Mouse (Mus musculus) megakaryocyte, embryonic 14.5 days (primary cell): ENCODE measurements around the gene Ttc7b. TPM values are rescaled to one million over a fixed set of nuclear protein-coding genes. Genes with fewer than 3 reads are reported as not detected.

Experiments used
- H3K27me3 ChIP-seq: replicated peaks from 2 replicates; pipeline ENCODE3; 2012; ENCODE audit warnings: inconsistent platforms
- H3K36me3 ChIP-seq: replicated peaks from 2 replicates; pipeline ENCODE3; 2012; ENCODE audit warnings: low read length, inconsistent platforms, mixed read lengths
- H3K4me1 ChIP-seq: 2 replicates; pipeline ENCODE4 v1.6.1; 2012; ENCODE audit warnings: inconsistent platforms
- H3K4me3 ChIP-seq: replicated peaks from 2 replicates; pipeline ENCODE3; 2012; ENCODE audit warnings: moderate library complexity, mild to moderate bottlenecking, inconsistent platforms
- H3K9me3 ChIP-seq: 2 replicates; pipeline ENCODE4 v1.6.1; 2012; ENCODE audit warnings: inconsistent platforms
- FLI1 ChIP-seq: IDR thresholded peaks from 2 replicates; pipeline ENCODE4 v1.6.1; 2012; ENCODE audit warnings: low read length, inconsistent platforms, mixed read lengths
- GATA1 ChIP-seq: IDR thresholded peaks from 3 replicates; pipeline ENCODE4 v1.6.1; 2012; ENCODE audit warnings: mixed read lengths, low read length, inconsistent platforms, borderline replicate concordance
- polyA plus RNA-seq: library from polyadenylated mRNA; stranded (reverse); fragments of >175 nt; gene quantifications from 2 replicates; pipeline ENCODE4 v1.2.3, GENCODE M21; 2012; ENCODE audit warnings: low replicate concordance; ENCODE audit not compliant: insufficient read depth

Gene Ttc7b
- polyA plus RNA-seq, 1 experiment: 170 TPM

- peaks cover 40% of the 10 kb centered on the region for H3K4me1 ChIP-seq
- H3K9me3 ChIP-seq: peaks cover 16% of the 10 kb centered on the region
- H3K4me3 ChIP-seq: no peak overlapping the region
- TF ChIP-seq GATA1: no peak
- TF ChIP-seq FLI1: no peak
- peaks cover 88% of the 10 kb centered on the region for H3K36me3 ChIP-seq
- H3K27me3 ChIP-seq: no peaks in the 10 kb centered on the region
Measured at GRCm38 (mm10) chr12:100493211-100493610, 27.4 kb downstream of the Ttc7b start.

DNA sequence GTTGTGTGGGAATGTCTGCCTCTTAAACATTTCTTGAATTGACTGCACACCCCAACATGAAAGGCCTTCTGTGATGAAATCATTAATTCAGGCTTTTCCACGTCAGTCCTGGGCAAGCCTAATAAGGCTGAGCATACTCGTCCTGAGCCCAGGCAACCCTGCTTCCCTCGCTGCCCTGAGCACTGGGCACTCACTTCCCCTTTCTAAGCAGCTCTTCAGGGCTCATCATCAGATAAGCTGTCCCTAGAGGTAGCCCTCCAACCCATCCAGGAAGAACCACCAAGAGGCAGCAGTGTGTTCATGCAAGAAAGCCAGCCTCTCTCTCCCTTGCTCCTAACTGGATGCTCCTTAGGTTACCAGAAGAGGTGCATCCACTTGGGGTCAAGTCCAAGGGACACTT lies 27.9 kb downstream of the Ttc7b start:
- H3K9me3 ChIP-seq: peaks cover 14% of the 10 kb centered on the region
- H3K4me1 ChIP-seq: peaks cover 41% of the 10 kb centered on the region
- H3K4me3 ChIP-seq: no peak overlapping the region
- no peaks in the 10 kb centered on the region for H3K27me3 ChIP-seq
- no peak for TF ChIP-seq FLI1
- TF ChIP-seq GATA1: no peak
- H3K36me3 ChIP-seq: peaks cover 88% of the 10 kb centered on the region

DNA sequence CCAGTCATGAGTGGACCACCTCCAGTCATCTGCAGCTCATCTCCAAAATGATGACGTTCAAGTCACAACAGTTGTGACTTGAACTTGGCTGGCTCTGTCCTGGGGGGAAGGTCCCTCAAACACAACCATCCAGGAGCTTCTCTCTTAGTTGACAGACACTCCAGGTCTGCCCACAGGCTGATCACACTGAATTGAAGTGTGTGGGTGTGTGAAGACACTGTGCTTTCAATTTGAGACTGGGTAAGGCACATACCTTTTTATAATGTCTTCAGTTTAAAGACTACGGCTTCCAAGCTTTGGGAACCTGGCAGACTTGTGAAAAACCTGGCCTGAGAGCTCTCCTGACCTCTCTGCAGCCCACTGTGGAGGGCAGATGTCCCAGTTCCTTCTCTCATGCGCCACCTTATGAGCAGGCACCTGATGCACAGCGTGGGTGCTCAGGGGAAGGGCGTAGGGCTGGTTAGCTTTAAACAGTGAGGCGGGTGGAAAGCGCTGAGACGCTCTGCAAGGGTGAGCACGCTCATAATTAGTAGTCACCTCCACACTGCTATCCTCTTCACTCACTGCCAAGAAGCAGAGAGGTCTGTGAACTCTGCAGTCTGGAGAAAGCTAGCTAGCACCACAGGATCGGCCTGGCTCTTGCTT lies 28.5 kb downstream of the Ttc7b start:
- Histone ChIP-seq H3K4me3 (no peak overlapping the region), H3K4me1 (peaks cover 46% of the 10 kb centered on the region), H3K27me3 (no peaks in the 10 kb centered on the region), H3K36me3 (peaks cover 88% of the 10 kb centered on the region), H3K9me3 (peaks cover 11% of the 10 kb centered on the region)
- TF ChIP-seq FLI1 (no peak), GATA1 (no peak)

DNA sequence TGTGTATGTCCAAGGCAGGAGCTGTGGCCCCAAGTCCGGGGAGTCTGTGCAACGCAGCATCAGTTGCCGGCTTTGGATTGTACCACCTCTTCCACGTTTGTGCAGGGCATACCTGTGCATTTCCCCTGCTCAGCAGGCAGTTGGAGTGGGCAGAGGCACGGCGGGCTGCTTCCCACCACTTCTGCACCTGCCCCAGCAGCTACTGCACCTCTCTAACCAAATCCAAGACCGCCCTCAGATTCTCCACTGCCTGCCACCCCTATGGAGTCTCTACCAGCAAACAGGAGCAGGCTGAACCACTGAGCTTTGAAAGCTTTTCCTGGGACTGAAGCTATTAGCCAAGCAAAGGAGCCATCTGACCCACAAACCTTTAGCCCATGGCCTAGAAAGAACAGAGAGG lies 30.8 kb downstream of the Ttc7b start:
- TF ChIP-seq FLI1 (no peak), GATA1 (no peak)
- Histone ChIP-seq H3K36me3 (peaks cover 88% of the 10 kb centered on the region), H3K27me3 (no peaks in the 10 kb centered on the region), H3K4me1 (peaks cover 48% of the 10 kb centered on the region), H3K4me3 (no peak overlapping the region), H3K9me3 (no peaks in the 10 kb centered on the region)

DNA sequence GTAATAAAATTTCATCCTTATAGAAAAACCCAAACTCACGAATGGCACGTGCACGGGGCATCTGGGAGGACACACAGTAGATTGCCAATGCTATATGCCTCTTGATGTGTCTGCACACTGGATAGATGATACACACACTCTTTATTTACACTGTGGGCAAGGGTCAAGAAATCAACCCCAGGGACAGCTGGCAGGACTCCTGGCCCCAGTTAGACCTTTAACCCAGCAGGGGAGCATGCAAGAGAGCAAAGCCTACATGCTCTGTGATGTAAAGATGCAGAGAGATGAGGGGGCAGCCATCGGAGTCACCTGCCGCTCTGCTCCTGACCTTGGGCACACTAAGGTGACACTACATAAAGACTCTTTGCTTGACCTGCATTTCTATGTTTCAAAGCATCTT lies 32.3 kb downstream of the Ttc7b start:
- peaks cover 87% of the 10 kb centered on the region for H3K36me3 ChIP-seq
- TF ChIP-seq GATA1 (no peak), FLI1 (no peak)
- no peak overlapping the region for H3K4me3 ChIP-seq
- peaks cover 42% of the 10 kb centered on the region for H3K4me1 ChIP-seq
- H3K27me3 ChIP-seq: no peaks in the 10 kb centered on the region
- H3K9me3 ChIP-seq: no peaks in the 10 kb centered on the region

DNA sequence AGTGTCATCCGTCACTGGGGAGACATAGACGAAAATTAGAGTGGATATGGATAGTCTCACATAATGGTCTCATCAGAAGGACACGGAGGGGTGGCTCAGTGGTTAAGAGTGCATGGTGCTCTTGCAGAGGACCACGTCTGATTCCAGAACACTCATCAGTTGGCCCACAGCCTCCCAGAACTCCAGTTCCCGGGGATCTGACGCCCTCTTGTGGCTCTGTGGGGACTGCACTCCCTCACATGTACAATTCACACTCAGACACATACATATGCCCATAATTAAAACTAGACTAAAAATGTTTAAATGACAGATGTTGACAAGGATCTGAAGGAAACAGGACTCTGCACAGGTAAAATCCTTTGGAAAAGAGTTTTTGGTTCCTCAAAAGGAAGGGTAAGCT lies 34.4 kb downstream of the Ttc7b start:
- Histone ChIP-seq H3K4me3 (no peak overlapping the region), H3K9me3 (no peaks in the 10 kb centered on the region), H3K27me3 (no peaks in the 10 kb centered on the region), H3K4me1 (peaks cover 50% of the 10 kb centered on the region), H3K36me3 (peaks cover 91% of the 10 kb centered on the region)
- TF ChIP-seq GATA1 (no peak), FLI1 (no peak)

DNA sequence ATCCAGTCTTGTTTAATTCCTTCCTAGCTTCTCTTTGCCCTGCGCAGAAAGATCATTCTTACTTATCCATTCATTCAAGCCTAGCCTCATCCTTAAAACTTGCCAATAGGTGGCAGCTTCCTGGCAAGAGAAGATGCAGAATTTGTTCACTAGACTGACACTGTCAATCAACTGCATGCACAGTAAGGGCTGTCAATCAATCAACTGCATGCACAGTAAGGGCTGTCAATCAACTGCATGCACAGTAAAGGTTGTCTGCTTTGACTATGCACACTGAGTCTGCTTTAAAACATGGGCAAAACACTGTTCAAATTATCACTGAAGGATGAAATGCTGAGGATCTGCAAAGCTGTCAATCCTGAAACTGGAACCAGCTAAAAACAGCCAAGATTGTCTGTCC lies 37.6 kb downstream of the Ttc7b start:
- Histone ChIP-seq H3K36me3 (peaks cover 95% of the 10 kb centered on the region), H3K4me1 (peaks cover 74% of the 10 kb centered on the region)
- TF ChIP-seq FLI1: no peak
- TF ChIP-seq GATA1: no peak

GRCm38 (mm10) chr12:100482255-100482654 lies 38.4 kb downstream of the Ttc7b start:
- Histone ChIP-seq H3K9me3 (no peaks in the 10 kb centered on the region), H3K4me3 (no peak overlapping the region), H3K27me3 (no peaks in the 10 kb centered on the region), H3K36me3 (peaks cover 95% of the 10 kb centered on the region), H3K4me1 (peaks cover 78% of the 10 kb centered on the region)
- TF ChIP-seq FLI1 (no peak), GATA1 (no peak)

More for the DNA sequence above, 37.6 kb downstream of the Ttc7b start:
- no peaks in the 10 kb centered on the region for H3K9me3 ChIP-seq
- no peak overlapping the region for H3K4me3 ChIP-seq
- no peaks in the 10 kb centered on the region for H3K27me3 ChIP-seq

- H3K9me3 ChIP-seq: no peaks in the 10 kb centered on the region
Measured at GRCm38 (mm10) chr12:100481443-100482026, 39.1 kb downstream of the Ttc7b start.

DNA sequence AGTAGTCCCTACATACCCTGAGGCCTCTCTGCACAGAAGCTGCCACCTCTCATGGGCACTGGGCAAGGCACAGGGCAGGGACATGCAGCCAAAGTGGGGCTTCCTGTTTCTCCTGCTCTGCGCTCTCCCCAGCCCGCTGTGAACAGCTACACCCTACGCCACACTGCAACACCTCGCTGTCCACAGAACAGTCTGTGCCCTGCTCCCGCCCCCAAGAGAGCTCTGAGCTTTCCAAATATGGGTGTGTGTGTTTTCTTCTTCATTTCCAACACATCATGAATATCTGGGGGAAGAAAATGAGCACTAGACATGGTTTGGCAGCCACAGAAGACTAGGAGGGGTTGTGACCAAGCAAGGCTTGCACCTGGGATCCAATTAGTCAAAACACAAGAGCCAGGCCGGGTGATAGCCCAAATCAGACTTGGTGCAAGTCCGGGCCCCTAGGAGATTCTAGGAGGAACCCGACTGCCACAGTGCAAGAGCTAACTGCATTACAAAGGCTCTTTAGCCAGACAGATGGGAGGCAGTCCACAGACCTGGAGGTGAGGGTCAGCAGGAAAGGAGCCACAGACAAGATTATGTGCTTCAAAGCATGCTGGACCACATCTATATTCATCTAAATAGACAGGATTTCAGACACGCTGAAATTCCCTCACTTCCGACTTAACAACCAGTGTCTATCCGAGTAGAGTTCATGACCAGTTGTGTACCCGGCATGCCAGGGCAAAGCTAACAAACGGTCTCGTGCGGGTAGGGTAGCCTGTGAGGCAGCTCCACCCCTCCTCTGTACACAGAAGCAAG lies 39.8 kb downstream of the Ttc7b start:
- TF ChIP-seq FLI1 (no peak), GATA1 (no peak)
- H3K27me3 ChIP-seq: no peaks in the 10 kb centered on the region

More at GRCm38 (mm10) chr12:100481443-100482026, 39.1 kb downstream of the Ttc7b start:
- H3K4me1 ChIP-seq: peaks cover 84% of the 10 kb centered on the region
- peaks cover 93% of the 10 kb centered on the region for H3K36me3 ChIP-seq
- H3K4me3 ChIP-seq: peak overlapping the region; percentile 34
- no peaks in the 10 kb centered on the region for H3K27me3 ChIP-seq
- no peak for TF ChIP-seq GATA1
- no peak for TF ChIP-seq FLI1

More for the DNA sequence above, 39.8 kb downstream of the Ttc7b start:
- Histone ChIP-seq H3K4me1 (peaks cover 87% of the 10 kb centered on the region), H3K36me3 (peaks cover 93% of the 10 kb centered on the region), H3K9me3 (no peaks in the 10 kb centered on the region), H3K4me3 (peak overlapping the region; percentile 34)
